Mouse (Mus musculus) layer of hippocampus, adult 2 months (tissue): ENCODE data around the gene Tcf12. TPM values are rescaled to one million over a fixed set of nuclear protein-coding genes. Genes with fewer than 3 reads are reported as not detected.

Experiments used
- DNase-seq, 2 experiments: peaks; one replicate each; pipeline ENCODE4 v3.0.0; 2022; ENCODE audit warnings: low spot score in 2 of 2
- H3K27ac ChIP-seq: fragments of 200-600 bp; 2 replicates; pipeline ENCODE4 v1.8.1; 2022
- H3K4me3 ChIP-seq: fragments of 200-600 bp; 2 replicates; pipeline ENCODE4 v1.8.1; 2022; ENCODE audit warnings: mild to moderate bottlenecking
- CTCF ChIP-seq: fragments of 200-600 bp; conservative IDR thresholded peaks from 2 replicates; pipeline ENCODE4 v1.8.1; 2022; ENCODE audit warnings: antibody characterized with exemption, mild to moderate bottlenecking, moderate library complexity
- total RNA-seq, 2 experiments: library from RNA; stranded (reverse); gene quantifications; 2 replicates each; pipeline ENCODE4 v1.2.3; 2021

Gene Tcf12
- total RNA-seq, 2 experiments from 2014 or later: 51.3 to 62.7 TPM

DNA sequence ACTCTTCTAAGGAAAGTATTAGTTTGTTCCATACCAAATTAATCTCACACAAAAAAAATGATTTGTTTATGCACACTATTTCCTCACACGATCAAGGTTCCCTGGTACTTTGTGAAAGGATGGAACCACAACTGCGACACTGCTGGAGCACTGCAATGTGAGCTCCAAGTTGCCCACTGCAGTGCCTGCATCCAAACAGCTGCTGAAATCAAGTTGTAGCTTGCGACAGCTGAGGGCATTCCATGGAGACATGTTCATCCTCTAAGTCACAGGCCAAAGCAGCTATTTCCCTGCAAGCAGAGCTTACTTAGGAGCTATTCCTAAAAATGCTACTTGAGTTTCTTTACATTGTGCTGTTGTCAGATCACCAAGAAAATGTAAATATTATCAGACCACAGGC is 120.5 kb downstream of the Tcf12 start:
- no peak overlapping the region for H3K4me3 ChIP-seq
- DNase-seq: no peak
- no peak for TF ChIP-seq CTCF
- H3K27ac ChIP-seq: no peak overlapping the region

DNA sequence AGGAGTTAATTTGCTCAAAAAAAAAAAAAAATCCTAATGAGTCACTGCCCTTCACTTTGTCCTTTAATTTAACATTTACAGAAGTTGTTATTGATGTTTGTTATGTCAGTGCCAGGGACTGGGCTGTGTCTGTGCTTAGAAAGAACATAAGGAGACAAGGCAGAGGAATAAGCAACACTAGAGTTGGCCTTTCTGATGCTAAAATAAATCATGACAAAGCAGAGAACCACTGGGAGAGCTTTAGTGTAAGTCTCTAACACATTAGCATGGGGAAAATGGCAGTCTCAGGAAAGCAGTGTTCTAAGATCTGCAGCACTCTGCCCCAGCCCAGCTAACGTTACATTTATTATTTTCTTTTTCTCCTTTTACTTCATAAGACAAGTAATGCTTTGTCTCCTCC is 121.3 kb downstream of the Tcf12 start:
- DNase-seq: no peak
- Histone ChIP-seq H3K4me3 (no peak overlapping the region), H3K27ac (no peak overlapping the region)
- no peak for TF ChIP-seq CTCF

DNA sequence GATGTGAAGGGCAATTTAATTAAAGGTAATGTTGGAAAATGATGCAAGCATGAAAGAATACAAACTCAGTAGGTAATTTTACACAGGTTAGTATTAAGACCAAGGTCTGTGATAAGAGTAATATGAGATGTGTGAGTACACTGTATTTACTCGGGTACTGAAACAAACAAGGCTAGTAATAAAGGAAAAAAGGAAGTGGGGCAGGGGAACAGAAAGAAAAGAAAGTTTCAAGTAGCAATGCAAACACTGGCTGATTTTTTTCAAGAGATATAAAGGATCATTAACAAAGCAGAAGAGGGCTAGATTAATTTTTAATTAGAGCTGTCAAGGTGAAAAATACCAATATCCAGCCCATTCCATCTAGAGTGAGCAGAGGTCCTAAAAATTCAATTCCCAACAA is 122.0 kb downstream of the Tcf12 start:
- no peak overlapping the region for H3K4me3 ChIP-seq
- H3K27ac ChIP-seq: no peak overlapping the region
- TF ChIP-seq CTCF: no peak
- no peak for DNase-seq

DNA sequence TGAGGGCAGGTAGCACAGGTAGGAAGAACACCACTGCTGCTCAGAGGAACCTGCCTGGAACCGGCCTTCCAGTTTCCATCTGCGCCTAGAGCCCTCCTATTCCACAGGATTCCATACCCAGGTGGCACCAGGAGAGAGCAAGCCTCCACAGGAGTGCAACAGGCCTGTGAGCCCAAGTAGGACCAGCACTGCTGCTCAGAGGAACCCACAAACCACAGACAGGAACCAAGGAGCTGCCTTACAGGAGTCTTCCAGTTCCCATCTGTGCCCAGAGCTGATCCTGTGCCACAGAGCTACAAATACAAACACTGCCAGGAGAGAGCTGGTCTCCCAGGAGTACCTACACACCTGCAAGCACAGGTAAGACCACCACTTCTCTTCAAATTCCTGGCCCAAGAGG is 125.0 kb downstream of the Tcf12 start:
- Histone ChIP-seq H3K27ac (no peak overlapping the region), H3K4me3 (no peak overlapping the region)
- no peak for DNase-seq
- TF ChIP-seq CTCF: no peak

DNA sequence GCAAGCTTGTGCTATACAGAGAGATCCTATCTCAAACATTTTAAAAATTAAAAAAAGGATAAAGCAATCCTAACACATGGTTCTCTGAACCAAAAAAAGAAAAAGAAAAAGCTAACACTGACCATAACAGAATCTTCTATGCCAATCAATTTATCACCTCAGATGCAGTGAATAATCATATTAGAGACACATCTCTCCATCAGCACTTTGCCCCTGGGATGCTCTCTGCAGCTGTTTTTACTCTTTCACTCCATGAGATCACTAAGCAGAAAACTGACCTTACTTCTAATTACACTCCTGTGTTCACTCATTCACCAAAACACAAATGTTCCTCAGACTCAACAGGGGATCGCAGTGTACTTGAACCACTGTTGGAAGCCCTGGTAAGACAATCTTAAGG is 128.8 kb downstream of the Tcf12 start:
- Histone ChIP-seq H3K27ac (no peak overlapping the region; the same call in 1 of the 2 replicates), H3K4me3 (no peak overlapping the region)
- DNase-seq: no peak
- no peak for TF ChIP-seq CTCF

DNA sequence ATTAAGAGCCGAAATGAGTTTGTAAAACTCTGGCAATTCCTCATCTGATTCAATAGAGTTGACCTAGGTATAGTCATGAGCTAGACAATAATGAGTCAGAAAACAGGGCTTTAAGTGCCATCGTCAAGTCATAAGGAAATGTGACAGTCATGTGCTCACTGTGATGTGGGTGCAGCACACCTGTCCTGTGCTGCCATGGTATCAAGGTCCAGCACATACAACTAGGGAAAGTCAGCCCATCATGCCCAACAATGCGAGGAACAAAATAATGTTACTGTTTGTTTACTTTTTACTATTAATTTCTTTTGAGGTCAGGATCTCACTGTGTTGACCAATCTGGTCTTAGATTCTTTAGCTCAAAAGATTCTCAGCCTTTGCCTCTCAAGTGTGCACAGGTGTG is 130.6 kb downstream of the Tcf12 start:
- H3K4me3 ChIP-seq: no peak overlapping the region
- no peak overlapping the region for H3K27ac ChIP-seq
- no peak for TF ChIP-seq CTCF
- no peak for DNase-seq

DNA sequence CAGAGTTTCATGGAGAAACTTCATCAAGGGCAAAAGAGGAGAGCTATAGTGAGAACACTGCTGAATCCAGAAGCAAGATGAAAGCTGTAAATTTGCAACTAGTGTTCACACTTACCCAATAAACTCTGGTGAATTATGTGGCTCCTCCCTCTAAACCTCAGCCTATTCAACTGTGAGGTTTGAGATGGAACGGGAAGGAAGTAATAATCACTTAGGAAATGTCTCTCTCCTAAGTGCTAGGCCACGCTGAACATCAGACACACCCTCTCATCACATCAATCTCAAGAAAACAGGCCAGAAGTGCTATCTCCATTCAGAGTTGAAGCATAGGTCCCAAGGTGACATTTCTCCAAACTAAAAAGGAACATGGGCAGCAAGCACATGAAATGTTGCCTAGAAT is 131.1 kb downstream of the Tcf12 start:
- Histone ChIP-seq H3K27ac (no peak overlapping the region), H3K4me3 (no peak overlapping the region)
- no peak for DNase-seq
- no peak for TF ChIP-seq CTCF

DNA sequence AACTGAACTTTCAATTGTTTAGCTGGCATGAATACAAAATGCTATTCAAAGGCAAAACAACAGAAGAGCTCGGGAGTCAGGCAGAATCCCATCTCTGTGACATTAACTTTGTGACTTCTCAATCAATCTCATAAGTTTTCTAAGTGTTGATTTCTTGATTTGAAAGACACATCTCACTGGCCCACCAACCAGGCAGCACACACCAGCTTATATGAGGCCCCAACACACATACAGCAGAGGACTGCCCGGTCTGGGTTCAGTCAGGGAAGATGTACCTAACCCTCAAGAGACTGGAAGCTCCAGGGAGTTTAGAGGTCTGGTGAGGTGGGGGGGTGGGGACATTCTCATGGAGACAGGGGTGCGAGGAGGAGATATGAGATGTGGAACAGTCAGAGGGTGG is 132.8 kb downstream of the Tcf12 start:
- peak overlapping the region; percentile 39; the same call in 1 of the 2 replicates for H3K27ac ChIP-seq
- no peak for DNase-seq
- TF ChIP-seq CTCF: no peak
- no peak overlapping the region for H3K4me3 ChIP-seq

DNA sequence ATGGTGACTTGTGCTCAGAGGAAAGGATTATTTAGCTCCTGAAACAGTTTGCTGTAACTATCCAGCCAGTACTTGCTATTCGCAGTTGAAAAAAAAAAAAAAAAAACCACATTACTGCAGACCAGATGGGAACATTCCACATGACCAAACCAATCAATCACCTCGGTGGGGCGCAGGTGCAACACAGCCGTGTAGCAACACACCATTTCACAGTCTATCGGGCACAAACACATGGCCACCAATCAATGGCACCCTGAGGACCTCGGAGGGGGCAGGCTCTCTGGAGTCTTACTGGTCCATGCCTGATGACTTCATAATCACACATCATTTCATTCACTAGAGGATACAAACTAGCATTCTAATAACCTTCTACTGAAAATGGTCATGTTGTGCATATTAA is 135.6 kb downstream of the Tcf12 start:
- Histone ChIP-seq H3K4me3 (0 out of 2 replicates have a peak overlapping the region, but pooled peaks have one; percentile 20), H3K27ac (peak overlapping the region; percentile 55)
- no peak for TF ChIP-seq CTCF
- DNase-seq: peak in 1 of 2 experiments; percentile 27

DNA sequence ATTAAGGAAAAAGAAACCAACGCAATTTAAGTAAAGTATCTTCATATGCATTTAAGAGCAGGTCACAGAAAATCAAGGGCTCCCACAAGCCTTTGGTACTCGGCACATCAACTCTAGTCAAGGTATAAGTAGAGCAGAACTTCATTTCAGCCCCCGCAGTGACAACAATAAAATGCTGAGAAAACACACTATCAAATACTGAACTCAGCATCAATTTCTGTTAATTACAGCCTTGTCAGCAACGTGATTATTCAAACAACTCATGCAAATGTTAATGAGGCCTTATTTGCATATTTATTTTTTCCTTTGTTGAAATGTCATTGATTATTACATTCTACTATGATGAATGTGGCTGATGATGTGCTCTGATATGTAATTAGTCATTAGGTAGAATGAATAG is 136.5 kb downstream of the Tcf12 start:
- no peak for TF ChIP-seq CTCF
- no peak overlapping the region for H3K4me3 ChIP-seq
- DNase-seq: no peak
- H3K27ac ChIP-seq: peak overlapping the region; percentile 55

DNA sequence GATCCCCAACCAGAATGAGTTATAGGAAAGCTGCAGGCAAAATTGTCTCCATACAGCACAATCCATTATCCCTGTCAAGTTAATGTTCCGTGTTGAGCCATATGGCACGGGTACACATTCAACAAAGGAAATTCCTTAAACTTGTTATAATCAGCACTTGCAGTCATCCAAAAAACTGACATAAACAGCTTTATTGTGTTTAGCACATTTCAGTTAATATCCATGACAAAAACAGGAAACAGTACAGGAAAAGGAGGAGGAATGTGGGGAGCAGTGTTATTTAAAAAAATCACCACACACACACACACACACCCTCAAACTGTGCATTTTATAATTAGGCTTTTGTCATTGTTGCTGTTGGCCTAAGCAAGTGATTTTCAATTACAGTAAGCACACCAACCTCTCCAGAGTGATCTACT is 137.1 kb downstream of the Tcf12 start:
- Histone ChIP-seq H3K4me3 (no peak overlapping the region), H3K27ac (peak overlapping the region; percentile 55)
- no peak for DNase-seq
- TF ChIP-seq CTCF: no peak

DNA sequence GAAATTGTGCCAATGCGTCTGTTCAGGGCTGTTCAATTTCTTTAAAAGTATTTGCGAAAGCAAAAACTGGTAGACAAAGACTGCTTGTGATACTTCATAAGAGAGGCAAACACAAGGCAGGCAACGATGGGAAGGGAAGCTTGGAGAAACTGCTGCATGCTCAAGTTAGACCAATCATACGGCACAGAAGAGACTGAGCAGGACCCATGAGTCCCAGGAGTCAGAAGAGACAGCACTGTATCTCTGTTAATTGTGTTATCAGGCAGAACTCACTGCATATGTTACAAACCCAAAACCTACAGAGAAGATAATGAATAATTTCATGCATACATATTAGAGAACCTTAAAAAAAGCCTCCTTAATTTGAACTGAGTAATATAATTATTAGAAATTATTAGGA is 147.6 kb downstream of the Tcf12 start:
- no peak overlapping the region for H3K27ac ChIP-seq
- no peak for TF ChIP-seq CTCF
- DNase-seq: no peak
- no peak overlapping the region for H3K4me3 ChIP-seq

DNA sequence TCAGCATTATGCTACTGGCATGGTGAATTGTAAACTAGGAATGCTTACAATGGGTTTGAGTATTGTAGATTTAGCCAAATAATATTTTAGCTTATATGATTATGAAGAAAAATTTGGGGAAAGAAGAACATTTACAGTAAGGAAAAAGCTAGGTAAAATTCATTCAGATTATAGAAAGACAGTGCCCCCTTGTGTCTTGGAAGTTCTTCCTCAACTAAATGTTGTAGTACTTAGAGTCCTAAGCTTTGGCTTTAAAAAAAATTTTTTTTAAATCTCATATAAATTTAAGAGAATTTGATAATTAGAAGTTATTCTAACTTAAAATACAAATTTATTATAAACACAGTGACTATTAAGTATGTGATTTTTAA is 151.7 kb downstream of the Tcf12 start:
- no peak for DNase-seq
- Histone ChIP-seq H3K4me3 (peak overlapping the region; percentile 51), H3K27ac (peak overlapping the region; percentile 81)
- peak; percentile 76 for TF ChIP-seq CTCF

DNA sequence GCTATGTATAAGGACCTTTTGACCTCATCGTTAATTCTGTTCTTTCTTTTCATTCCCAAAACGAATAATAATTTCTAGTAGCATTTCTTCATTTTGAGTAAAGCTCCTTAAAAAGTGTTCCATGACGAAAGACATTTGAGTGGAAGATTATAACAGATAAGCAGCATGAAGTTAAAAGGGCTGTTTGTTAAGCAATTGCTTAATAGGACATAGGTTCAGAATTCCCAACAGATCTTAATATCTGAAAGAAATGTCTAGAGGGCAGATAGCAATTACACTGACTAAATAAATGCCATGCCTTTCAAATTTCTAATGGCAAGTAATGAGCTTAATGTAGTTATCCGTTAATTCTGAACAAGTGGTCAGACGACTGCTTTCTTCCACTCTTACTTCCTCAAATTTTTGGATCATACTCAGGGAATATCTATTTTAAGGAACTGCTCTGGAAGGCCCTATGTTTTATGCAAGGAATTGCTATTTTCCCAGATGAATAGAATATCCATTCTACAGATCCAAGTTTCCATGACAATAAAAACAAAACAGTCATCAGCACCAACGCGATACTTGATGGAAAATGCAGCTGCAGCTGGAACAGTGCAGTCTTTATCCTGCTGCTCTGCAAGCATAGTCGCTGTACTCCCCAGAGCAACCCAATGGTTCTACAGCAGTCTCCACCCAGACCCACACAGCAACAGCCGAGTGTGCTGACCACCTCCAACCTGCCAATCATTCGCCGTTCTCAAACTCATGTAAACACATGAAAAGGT is 152.2 kb downstream of the Tcf12 start:
- Histone ChIP-seq H3K27ac (peak overlapping the region; percentile 81), H3K4me3 (peak overlapping the region; percentile 51)
- DNase-seq: peak; percentile 23 to 48
- no peak for TF ChIP-seq CTCF
